22 mouse cellular contexts compared by ENCODE assay signal in genomic region chr8:125738956-125739355, GRCm38 (mm10). TPM values are rescaled to one million over a fixed set of nuclear protein-coding genes. Genes with fewer than 3 reads are reported as not detected.
DNase-seq lines count a peak whose midpoint lies in the region; ATAC-seq and TF ChIP-seq lines count a peak whose summit lies in the region.
"Had no signal": no experiment of that assay in that cellular context is flagged by ENCODE, and none has a peak within 500 bp of the region (broad histone marks: within the 10 kb centered on the region; RNA-seq: fewer than 3 reads in every experiment).

No protein-coding gene starts in this region.

- no peak overlapping the region for H3K4me2 ChIP-seq in forebrain, embryonic 14.5 days (ENCODE audit: low read length)
- H3K4me2 ChIP-seq in forebrain, postnatal 0 days (ENCODE audit: low read depth) = no peak overlapping the region
- no peak overlapping the region for H3K4me2 ChIP-seq in forebrain, embryonic 15.5 days (replicated peaks)
- H3K4me2 ChIP-seq in forebrain, embryonic 12.5 days = no peak overlapping the region

- H3K9ac ChIP-seq in forebrain, embryonic 14.5 days (ENCODE audit: low read length) = no peak overlapping the region
- no peak overlapping the region for H3K9ac ChIP-seq in forebrain, postnatal 0 days
- no peak overlapping the region for H3K9ac ChIP-seq in forebrain, embryonic 15.5 days (replicated peaks)
- no peak overlapping the region for H3K9ac ChIP-seq in forebrain, embryonic 12.5 days

- no peaks in the 10 kb centered on the region for H3K36me3 ChIP-seq in forebrain, embryonic 14.5 days (ENCODE audit: control insufficient read depth, insufficient read depth, low read length)
- H3K36me3 ChIP-seq in forebrain, postnatal 0 days (ENCODE audit: insufficient read depth) = no peaks in the 10 kb centered on the region
- no peaks in the 10 kb centered on the region for H3K36me3 ChIP-seq in forebrain, embryonic 15.5 days
- H3K36me3 ChIP-seq in forebrain, embryonic 12.5 days (replicated peaks) = no peaks in the 10 kb centered on the region
- H3K36me3 ChIP-seq: G1E had no signal

- no peaks in the 10 kb centered on the region for H3K27me3 ChIP-seq in forebrain, embryonic 14.5 days (replicated peaks; ENCODE audit: control insufficient read depth, insufficient read depth, low read length)
- H3K27me3 ChIP-seq in forebrain, postnatal 0 days (ENCODE audit: insufficient read depth, low read length) = no peaks in the 10 kb centered on the region
- no peaks in the 10 kb centered on the region for H3K27me3 ChIP-seq in forebrain, embryonic 15.5 days
- no peaks in the 10 kb centered on the region for H3K27me3 ChIP-seq in forebrain, embryonic 12.5 days
- H3K27me3 ChIP-seq: CH12.LX, Patski had no signal

- WGBS in forebrain, embryonic 14.5 days = 48% methylated on average over 4 of the region's 4 CpGs
- 48% methylated on average over 4 of the region's 4 CpGs for WGBS in forebrain, postnatal 0 days
- 44% methylated on average over 4 of the region's 4 CpGs for WGBS in forebrain, embryonic 15.5 days
- 87% methylated on average over 4 of the region's 4 CpGs for WGBS in forebrain, embryonic 12.5 days

- intact Hi-C loops in left cerebral cortex, adult 2 months (cut with DNase I) = loop anchor here (10.0 kb wide), 1 partner anchor 554 kb away; no protein-coding TSS in a partner anchor

- TF ChIP-seq CTCF in forebrain, postnatal 0 days (IDR thresholded peaks at IDR 0.05; ENCODE audit: low read depth) = no peak
- no peak for TF ChIP-seq CTCF in brain, embryonic 14.5 days (IDR thresholded peaks at IDR 0.05; ENCODE audit: borderline replicate concordance, extremely low read depth, insufficient read depth, insufficient read length)
- TF ChIP-seq CTCF in left cerebral cortex, adult 2 months (IDR thresholded peaks at IDR 0.05) = no peak

- peak; percentile 61 for DNase-seq in forebrain, embryonic 14.5 days (ENCODE audit: low spot score)
- no peak for DNase-seq in forebrain, postnatal 0 days
- DNase-seq in brain, embryonic 14.5 days (ENCODE audit: low read depth) = peak; percentile 55
- DNase-seq in left cerebral cortex, adult 2 months (ENCODE audit: extremely low spot score in 1 of 2, low spot score in 2 of 2) = no peak
- DNase-seq: adrenal gland, adult 2 months; adrenal gland, adult 8-10 months; adrenal gland, postnatal 10 days; adrenal gland, postnatal 14 days; adrenal gland, postnatal 25 days; adrenal gland, postnatal 36 days; B cell, adult 2 months; cerebellum, adult 11 months; cerebellum, adult 11-12 months; cerebellum, adult 18-20 months; cerebellum, adult 2 months had no signal

- no peak for ATAC-seq in forebrain, embryonic 14.5 days
- no peak for ATAC-seq in forebrain, postnatal 0 days
- no peak for ATAC-seq in forebrain, embryonic 15.5 days (replicated peaks)
- ATAC-seq in forebrain, embryonic 12.5 days (ENCODE audit: low FRiP score) = no peak
- ATAC-seq: activated CD4-positive, CD25-positive, alpha-beta regulatory T cell, adult 4 months; CD4-positive, CD25-positive, alpha-beta regulatory T cell, adult 4 months; Patski had no signal

- TF ChIP-seq POLR2A in brain, embryonic 14.5 days (IDR thresholded peaks at IDR 0.05; ENCODE audit: borderline replicate concordance, extremely low read depth, insufficient read depth, insufficient read length, poor library complexity, severe bottlenecking) = no peak

- no peak overlapping the region for H3K4me3 ChIP-seq in forebrain, embryonic 14.5 days (ENCODE audit: low read depth, low read length)
- H3K4me3 ChIP-seq in forebrain, postnatal 0 days (ENCODE audit: low read depth, low read length) = no peak overlapping the region
- no peak overlapping the region for H3K4me3 ChIP-seq in forebrain, embryonic 15.5 days
- no peak overlapping the region for H3K4me3 ChIP-seq in forebrain, embryonic 12.5 days (replicated peaks)
- no peak overlapping the region for H3K4me3 ChIP-seq in left cerebral cortex, adult 2 months

- H3K9me3 ChIP-seq in forebrain, embryonic 14.5 days (replicated peaks; ENCODE audit: control insufficient read depth, low read length) = no peaks in the 10 kb centered on the region
- no peaks in the 10 kb centered on the region for H3K9me3 ChIP-seq in forebrain, postnatal 0 days (ENCODE audit: low read length)
- no peaks in the 10 kb centered on the region for H3K9me3 ChIP-seq in forebrain, embryonic 15.5 days
- no peaks in the 10 kb centered on the region for H3K9me3 ChIP-seq in forebrain, embryonic 12.5 days

- no peak overlapping the region for H3K27ac ChIP-seq in forebrain, embryonic 14.5 days (ENCODE audit: low read depth, low read length)
- no peak overlapping the region for H3K27ac ChIP-seq in forebrain, postnatal 0 days (ENCODE audit: low read depth, low read length)
- H3K27ac ChIP-seq in forebrain, embryonic 15.5 days (replicated peaks) = peak overlapping the region; percentile 62
- no peak overlapping the region for H3K27ac ChIP-seq in forebrain, embryonic 12.5 days
- no peak overlapping the region for H3K27ac ChIP-seq in left cerebral cortex, adult 2 months

- peaks cover 4% of the 10 kb centered on the region; the same call in 1 of the 2 replicates for H3K4me1 ChIP-seq in forebrain, embryonic 14.5 days (ENCODE audit: control insufficient read depth, insufficient read depth, low read length)
- 0 out of 2 replicates have a peak, but pooled peaks cover 4% of the 10 kb centered on the region for H3K4me1 ChIP-seq in forebrain, postnatal 0 days (ENCODE audit: insufficient read depth)
- peaks cover 11% of the 10 kb centered on the region for H3K4me1 ChIP-seq in forebrain, embryonic 15.5 days
- H3K4me1 ChIP-seq in forebrain, embryonic 12.5 days = peaks cover 9% of the 10 kb centered on the region

RNA-seq across cellular contexts. Expression of gene Ntpcr, which starts 9.2 kb away (rescaled TPM):
- 32.8 and 35.4 TPM in 2 replicates for polyA plus RNA-seq in forebrain, embryonic 14.5 days (2014; fragmentation: Nextera tagmentation; extraction: Ambion mirVana)
- total RNA-seq in forebrain, postnatal 0 days (2014; rRNA removed) = 26.5 and 34.2 TPM in 2 replicates
- polyA plus RNA-seq in forebrain, postnatal 0 days (2015; fragmentation: Nextera tagmentation; extraction: Ambion mirVana) = 34.0 and 38.0 TPM in 2 replicates
- 26.5 and 28.0 TPM in 2 replicates for polyA plus RNA-seq in forebrain, embryonic 15.5 days (2015; fragmentation: Nextera tagmentation; extraction: Ambion mirVana)
- 17.1 and 20.0 TPM in 2 replicates for polyA plus RNA-seq in forebrain, embryonic 12.5 days (2016; fragmentation: Nextera tagmentation; extraction: Ambion mirVana)
- polyA plus RNA-seq in brain, embryonic 14.5 days (2012; rRNA removed) = 27.9 and 30.4 TPM in 2 replicates
- 10 to 100 TPM; 23.3 to 23.7 TPM for total RNA-seq in left cerebral cortex, adult 2 months (2021)
- total RNA-seq: G1E had no signal
- polyA plus RNA-seq: G1E had no signal

Comparison
In these comparisons a context has a peak if more than half of its experiments do, and no peak if none do; other contexts are left out.
1. DNase-seq: peak in forebrain, embryonic 14.5 days (single experiment) and brain, embryonic 14.5 days (single experiment); none in forebrain, postnatal 0 days (single experiment) and left cerebral cortex, adult 2 months (0 of 2).